26 mouse cellular contexts compared by ENCODE assay signal in genomic region chr2:32090145-32090544, GRCm38 (mm10). TPM values are rescaled to one million over a fixed set of nuclear protein-coding genes. Genes with fewer than 3 reads are reported as not detected.
"Had no signal": no experiment of that assay in that cellular context is flagged by ENCODE, and none has a peak within 500 bp of the region (broad histone marks: within the 10 kb centered on the region; RNA-seq: fewer than 3 reads in every experiment).

No protein-coding gene starts in this region.

- ATAC-seq: inflammation-experienced regulatory T-cells, adult 6 months; intestine, embryonic 15.5 days; intestine, postnatal 0 days had no signal

- H3K9ac ChIP-seq: heart, embryonic 13.5 days; heart, embryonic 15.5 days; hindbrain, embryonic 13.5 days; hindbrain, embryonic 15.5 days; intestine, embryonic 15.5 days; limb, embryonic 12.5 days; liver, embryonic 13.5 days had no signal

- H3K36me3 ChIP-seq: heart, embryonic 13.5 days; heart, embryonic 15.5 days; hindbrain, embryonic 13.5 days; hindbrain, embryonic 15.5 days; intestine, embryonic 15.5 days; limb, embryonic 10.5 days; limb, embryonic 12.5 days; liver, embryonic 13.5 days had no signal

- DNase-seq: gastrocnemius, postnatal 10 days; gastrocnemius, postnatal 25 days; heart, adult 11 months; heart, postnatal 14 days; heart, postnatal 36 days; kidney, adult 18-20 months; kidney, adult 8-10 months; kidney, postnatal 10 days; kidney, postnatal 25 days; kidney, postnatal 4 days; liver; liver, embryonic 13.5 days had no signal

- H3K4me2 ChIP-seq: heart, embryonic 11.5 days; heart, embryonic 13.5 days; heart, embryonic 15.5 days; hindbrain, embryonic 13.5 days; hindbrain, embryonic 15.5 days; intestine, embryonic 15.5 days; limb, embryonic 12.5 days; liver, embryonic 11.5 days; liver, embryonic 13.5 days had no signal

- H3K27ac ChIP-seq: hindbrain, embryonic 13.5 days; hindbrain, embryonic 15.5 days; intestine, embryonic 15.5 days; layer of hippocampus, adult 2 months; left cerebral cortex, adult 2 months; limb, embryonic 10.5 days; limb, embryonic 12.5 days; liver, embryonic 13.5 days had no signal

- H3K9me3 ChIP-seq: heart, embryonic 13.5 days; heart, embryonic 15.5 days; hindbrain, embryonic 13.5 days; hindbrain, embryonic 15.5 days; intestine, embryonic 15.5 days; limb, embryonic 10.5 days; limb, embryonic 12.5 days; liver, embryonic 13.5 days had no signal

- H3K4me3 ChIP-seq: heart, adult 2 months; heart, embryonic 13.5 days; heart, embryonic 15.5 days; hindbrain, embryonic 13.5 days; hindbrain, embryonic 15.5 days; intestine, embryonic 15.5 days; layer of hippocampus, adult 2 months; left cerebral cortex, adult 2 months; limb, embryonic 10.5 days; limb, embryonic 12.5 days; liver, embryonic 13.5 days had no signal

RNA-seq across cellular contexts. Expression of gene Plpp7, which starts 5.2 kb away (rescaled TPM):
- polyA plus RNA-seq: inflammation-experienced regulatory T-cells, adult 6 months had no signal
